Mouse (Mus musculus): ENCODE measurements around the gene Hoxa13. TPM values are rescaled to one million over a fixed set of nuclear protein-coding genes. Genes with fewer than 3 reads are reported as not detected.
A peak's percentile ranks its signal among the peaks of the same experiment; 100 is the strongest.

The Hoxa13 gene
- polyA plus RNA-seq, 1 experiment from 2014 or later: not detected

GRCm38 (mm10) chr6:52229558-52230416 is 30.9 kb downstream of the Hoxa13 start:
- Histone ChIP-seq H3K9me3 (replicated peaks; ENCODE audit: control insufficient read depth, low read length) (no peaks in the 10 kb centered on the region), H3K9ac (ENCODE audit: low read length) (no peak overlapping the region), H3K27me3 (ENCODE audit: control insufficient read depth, insufficient read depth, low read length) (peaks cover 87% of the 10 kb centered on the region), H3K4me2 (ENCODE audit: low read depth, low read length) (no peak overlapping the region), H3K4me1 (ENCODE audit: control insufficient read depth, insufficient read depth, low read length) (peaks cover 4% of the 10 kb centered on the region; the same call in 1 of the 2 replicates), H3K4me3 (replicated peaks; ENCODE audit: low read length) (no peak overlapping the region), H3K36me3 (ENCODE audit: control insufficient read depth, insufficient read depth, low read length) (no peaks in the 10 kb centered on the region), H3K27ac (ENCODE audit: low read length) (no peak overlapping the region)
- WGBS: 5% methylated on average over 44 of the region's 44 CpGs
- no peak for ATAC-seq (ENCODE audit: insufficient read depth, low FRiP score)

GRCm38 (mm10) chr6:52228475-52229465 is 31.9 kb downstream of the Hoxa13 start:
- Histone ChIP-seq H3K27me3 (ENCODE audit: control insufficient read depth, insufficient read depth, low read length) (peaks cover 87% of the 10 kb centered on the region), H3K4me2 (ENCODE audit: low read depth, low read length) (no peak overlapping the region), H3K9ac (ENCODE audit: low read length) (no peak overlapping the region), H3K4me3 (replicated peaks; ENCODE audit: low read length) (no peak overlapping the region), H3K4me1 (ENCODE audit: control insufficient read depth, insufficient read depth, low read length) (0 out of 2 replicates have a peak, but pooled peaks cover under 1% of the 10 kb centered on the region), H3K9me3 (replicated peaks; ENCODE audit: control insufficient read depth, low read length) (no peaks in the 10 kb centered on the region), H3K27ac (ENCODE audit: low read length) (no peak overlapping the region), H3K36me3 (ENCODE audit: control insufficient read depth, insufficient read depth, low read length) (no peaks in the 10 kb centered on the region)
- WGBS: 3% methylated on average over 38 of the region's 38 CpGs
- no peak for ATAC-seq (ENCODE audit: insufficient read depth, low FRiP score)

DNA sequence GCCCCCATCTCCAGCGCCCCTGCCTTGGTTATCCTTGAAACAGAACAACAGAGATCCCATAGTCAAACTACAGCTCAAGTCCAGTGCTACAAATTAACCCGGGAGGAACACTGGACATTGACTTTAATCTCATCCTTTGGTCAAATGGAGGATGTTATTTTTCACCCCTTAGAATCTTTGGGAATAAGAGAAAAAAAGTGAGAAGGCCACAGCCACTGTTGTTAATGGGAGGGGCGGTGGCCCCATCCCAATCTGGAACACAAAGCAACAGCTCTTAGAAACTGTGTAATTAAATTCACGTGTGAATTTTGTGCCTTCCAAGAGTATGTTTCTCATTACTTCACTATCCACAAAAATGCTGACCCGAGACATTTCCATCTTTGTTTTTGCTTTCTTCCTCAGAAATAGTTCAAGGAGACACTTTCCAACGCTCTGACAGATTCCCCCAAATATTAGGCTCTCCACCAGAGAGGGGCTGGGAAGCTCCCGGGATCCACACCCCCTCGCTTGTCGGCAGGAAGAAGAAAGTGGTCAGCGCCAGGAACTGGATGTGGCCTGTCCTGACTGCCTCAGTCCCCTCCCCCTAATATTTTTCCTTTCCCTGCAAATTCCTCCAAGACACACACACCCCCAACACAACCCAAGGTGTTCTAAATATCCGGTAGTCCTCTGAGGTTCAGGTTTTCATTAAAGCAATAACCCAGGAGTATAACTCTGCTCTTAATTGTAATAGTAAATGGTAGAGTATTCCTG is 33.0 kb downstream of the Hoxa13 start:
- H3K27ac ChIP-seq (ENCODE audit: low read length): no peak overlapping the region
- no peaks in the 10 kb centered on the region for H3K36me3 ChIP-seq (ENCODE audit: control insufficient read depth, insufficient read depth, low read length)
- no peak overlapping the region for H3K4me2 ChIP-seq (ENCODE audit: low read depth, low read length)
- H3K27me3 ChIP-seq (ENCODE audit: control insufficient read depth, insufficient read depth, low read length): peaks cover 88% of the 10 kb centered on the region
- H3K4me3 ChIP-seq (replicated peaks; ENCODE audit: low read length): no peak overlapping the region
- ATAC-seq (ENCODE audit: insufficient read depth, low FRiP score): no peak
- H3K4me1 ChIP-seq (ENCODE audit: control insufficient read depth, insufficient read depth, low read length): no peaks in the 10 kb centered on the region
- no peak overlapping the region for H3K9ac ChIP-seq (ENCODE audit: low read length)
- H3K9me3 ChIP-seq (replicated peaks; ENCODE audit: control insufficient read depth, low read length): no peaks in the 10 kb centered on the region
- 10% methylated on average over 11 of the region's 11 CpGs for WGBS

DNA sequence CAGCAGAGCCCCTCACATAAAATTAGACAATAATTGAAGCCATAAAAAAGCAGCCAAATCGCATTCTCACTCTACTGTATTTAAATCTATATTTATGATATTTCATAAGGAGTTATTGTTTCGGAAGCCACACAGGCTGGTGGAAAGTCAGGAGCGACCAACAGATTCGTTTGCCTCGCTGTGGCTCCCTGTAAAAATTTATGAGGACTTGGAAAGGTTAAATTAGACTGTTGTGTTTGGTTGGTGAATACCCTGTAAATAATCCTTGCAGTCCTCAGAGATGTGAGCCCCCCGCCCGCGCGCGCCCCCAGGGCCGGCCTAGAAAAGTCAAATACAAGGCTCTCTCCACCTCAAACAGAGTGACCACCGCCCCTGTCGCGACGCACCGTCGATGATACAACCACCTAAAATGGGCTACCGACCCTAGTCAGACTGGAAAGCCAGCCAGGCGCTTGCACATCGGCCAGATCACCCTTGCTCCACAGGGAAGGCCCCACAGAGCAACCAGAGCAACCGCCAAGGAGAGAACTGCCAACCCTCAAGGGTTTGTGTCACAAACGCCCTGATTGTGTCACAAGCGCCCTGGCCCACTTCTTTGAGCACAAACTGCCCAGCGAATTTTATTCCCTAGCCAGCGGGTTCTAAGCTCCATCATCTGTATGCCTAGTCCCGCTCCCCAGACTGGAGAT is 34.0 kb downstream of the Hoxa13 start:
- 6% methylated on average over 26 of the region's 26 CpGs for WGBS
- Histone ChIP-seq H3K27ac (ENCODE audit: low read length) (no peak overlapping the region), H3K4me3 (replicated peaks; ENCODE audit: low read length) (no peak overlapping the region), H3K9me3 (replicated peaks; ENCODE audit: control insufficient read depth, low read length) (no peaks in the 10 kb centered on the region), H3K36me3 (ENCODE audit: control insufficient read depth, insufficient read depth, low read length) (no peaks in the 10 kb centered on the region), H3K9ac (ENCODE audit: low read length) (no peak overlapping the region), H3K4me2 (ENCODE audit: low read depth, low read length) (no peak overlapping the region), H3K27me3 (ENCODE audit: control insufficient read depth, insufficient read depth, low read length) (peaks cover 88% of the 10 kb centered on the region), H3K4me1 (ENCODE audit: control insufficient read depth, insufficient read depth, low read length) (peaks cover 4% of the 10 kb centered on the region; the same call in 1 of the 2 replicates)
- no peak for ATAC-seq (ENCODE audit: insufficient read depth, low FRiP score)

DNA sequence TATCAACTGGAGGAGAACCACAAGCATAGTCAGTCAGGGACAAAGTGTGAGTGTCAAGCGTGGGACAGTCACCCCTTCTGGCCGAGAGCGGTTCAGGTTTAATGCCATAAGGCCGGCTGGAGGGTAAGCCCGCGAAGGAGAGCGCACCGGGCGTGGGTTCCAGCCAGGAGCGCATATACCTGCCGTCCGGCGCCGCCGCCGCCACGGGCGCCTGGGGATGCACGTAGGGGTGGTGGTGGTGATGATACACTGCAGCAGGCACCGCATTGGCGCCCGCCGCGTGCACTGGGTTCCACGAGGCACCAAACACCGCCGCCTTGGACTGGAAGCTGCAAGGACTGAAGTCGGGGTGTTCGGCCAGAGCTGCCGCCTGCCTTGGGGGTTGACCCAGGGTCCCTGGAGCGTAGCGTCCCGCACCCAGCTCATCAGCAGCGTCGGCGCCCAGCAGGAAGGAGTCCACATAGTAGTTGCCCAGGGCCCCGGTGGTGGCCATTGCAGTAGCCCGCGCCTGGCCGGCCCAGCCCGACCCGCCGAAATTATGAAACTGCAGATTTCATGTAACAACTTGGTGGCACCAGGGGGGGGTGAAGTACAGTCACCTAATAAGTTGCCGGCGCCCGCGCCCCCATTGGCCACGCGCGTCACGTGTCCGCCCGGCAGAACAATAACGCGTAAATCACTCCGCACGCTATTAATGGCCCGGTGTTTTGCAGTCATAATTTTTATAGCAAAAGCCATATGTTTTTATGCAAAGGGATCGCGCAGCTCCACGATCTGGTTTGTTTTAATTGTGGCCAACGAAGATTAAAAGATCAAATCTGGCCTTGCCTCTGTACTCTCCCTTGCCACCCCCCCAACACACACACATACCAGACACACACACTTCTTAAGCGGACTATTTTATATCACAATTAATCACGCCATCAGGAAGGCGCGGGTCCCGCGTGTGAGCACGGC is 34.8 kb downstream of the Hoxa13 start:
- H3K27ac ChIP-seq (ENCODE audit: low read length): no peak overlapping the region

DNA sequence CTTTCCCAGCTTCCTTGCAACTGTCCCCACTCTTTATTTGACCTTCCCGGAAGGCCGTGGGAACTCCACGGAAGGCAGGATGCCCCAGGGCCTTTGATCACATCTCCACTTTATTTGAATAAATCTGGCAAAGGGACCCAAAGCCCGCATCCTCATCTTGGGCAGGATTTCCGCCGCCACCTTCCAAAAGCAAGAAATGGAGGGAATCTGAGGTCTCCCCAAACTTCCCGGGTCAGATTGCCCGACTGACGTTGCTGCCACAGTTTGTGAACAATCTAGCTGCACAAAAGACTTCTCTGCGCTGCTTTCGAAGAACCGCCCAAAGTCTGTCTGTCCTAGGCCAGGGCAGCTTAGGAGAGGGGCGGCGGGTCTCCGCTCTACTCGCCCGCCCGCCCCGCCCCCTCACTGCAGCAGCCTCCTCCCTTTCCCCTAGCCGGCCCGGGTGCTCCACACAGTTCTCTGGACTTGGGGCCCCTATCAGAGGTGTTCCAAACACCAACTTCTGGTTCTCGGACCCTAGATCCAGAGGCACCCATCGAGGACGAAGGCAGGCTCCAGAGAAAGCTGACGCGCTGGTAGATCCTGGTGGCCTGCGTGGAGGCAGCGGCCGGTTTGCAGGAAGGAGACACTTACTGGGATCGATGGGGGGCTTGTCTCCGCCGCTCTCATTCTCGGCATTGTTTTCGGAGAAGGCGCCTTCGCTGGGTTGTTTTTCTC is 35.6 kb downstream of the Hoxa13 start:
- peak overlapping the region; percentile 25 for H3K4me3 ChIP-seq (replicated peaks; ENCODE audit: low read length)
- H3K9me3 ChIP-seq (replicated peaks; ENCODE audit: control insufficient read depth, low read length): no peaks in the 10 kb centered on the region
- H3K27ac ChIP-seq (ENCODE audit: low read length): no peak overlapping the region
- peaks cover 90% of the 10 kb centered on the region for H3K27me3 ChIP-seq (ENCODE audit: control insufficient read depth, insufficient read depth, low read length)
- H3K4me2 ChIP-seq (ENCODE audit: low read depth, low read length): peak overlapping the region; percentile 39; the same call in 1 of the 2 replicates
- peaks cover 4% of the 10 kb centered on the region; the same call in 1 of the 2 replicates for H3K4me1 ChIP-seq (ENCODE audit: control insufficient read depth, insufficient read depth, low read length)
- no peaks in the 10 kb centered on the region for H3K36me3 ChIP-seq (ENCODE audit: control insufficient read depth, insufficient read depth, low read length)
- no peak for ATAC-seq (ENCODE audit: insufficient read depth, low FRiP score)
- 3% methylated on average over 36 of the region's 36 CpGs for WGBS
- no peak overlapping the region for H3K9ac ChIP-seq (ENCODE audit: low read length)

More for the DNA sequence above, 34.8 kb downstream of the Hoxa13 start:
- Histone ChIP-seq H3K4me3 (replicated peaks; ENCODE audit: low read length) (peak overlapping the region; percentile 25), H3K9ac (ENCODE audit: low read length) (no peak overlapping the region), H3K4me2 (ENCODE audit: low read depth, low read length) (peak overlapping the region; percentile 39), H3K9me3 (replicated peaks; ENCODE audit: control insufficient read depth, low read length) (no peaks in the 10 kb centered on the region), H3K36me3 (ENCODE audit: control insufficient read depth, insufficient read depth, low read length) (no peaks in the 10 kb centered on the region), H3K4me1 (ENCODE audit: control insufficient read depth, insufficient read depth, low read length) (peaks cover 4% of the 10 kb centered on the region; the same call in 1 of the 2 replicates), H3K27me3 (ENCODE audit: control insufficient read depth, insufficient read depth, low read length) (peaks cover 91% of the 10 kb centered on the region)
- 3% methylated on average over 69 of the region's 69 CpGs for WGBS
- ATAC-seq (ENCODE audit: insufficient read depth, low FRiP score): no peak
